Mouse (Mus musculus): Measurements from ENCODE around the gene Lsm14b. TPM values are rescaled to one million over a fixed set of nuclear protein-coding genes. Genes with fewer than 3 reads are reported as not detected.

Lsm14b gene
- polyA plus RNA-seq, 1 experiment from 2014 or later: 2.0 TPM

DNA sequence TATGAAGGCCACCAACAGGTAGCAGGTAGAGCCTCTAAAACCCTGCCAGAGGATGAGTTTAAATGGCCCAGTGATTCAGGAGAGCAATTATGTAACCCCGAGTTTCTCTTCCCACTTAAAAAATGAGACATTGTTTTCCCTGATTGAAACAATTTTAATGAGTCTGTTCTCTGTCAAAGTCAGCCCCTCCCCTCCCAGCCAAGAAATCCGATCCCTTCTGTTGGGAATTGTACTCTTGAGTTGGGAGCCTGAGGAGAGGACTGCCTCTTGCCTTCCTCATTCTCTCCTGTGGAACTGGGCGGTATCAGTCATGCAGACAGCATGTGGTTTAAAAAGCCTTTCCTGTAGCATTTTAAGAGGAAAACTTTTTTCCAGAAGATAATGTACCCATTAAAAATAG, 59.8 kb downstream of the Lsm14b start:
- H3K4me1 ChIP-seq (ENCODE audit: control insufficient read depth, insufficient read depth, low read length): no peaks in the 10 kb centered on the region; the same call in 1 of the 2 replicates
- ATAC-seq (ENCODE audit: insufficient read depth, low FRiP score): no peak
- H3K9ac ChIP-seq (ENCODE audit: low read length): no peak overlapping the region
- H3K27ac ChIP-seq (ENCODE audit: low read length): no peak overlapping the region
- WGBS: 27% methylated on average over 3 of the region's 3 CpGs
- no peaks in the 10 kb centered on the region for H3K36me3 ChIP-seq (ENCODE audit: control insufficient read depth, insufficient read depth, low read length)
- H3K27me3 ChIP-seq (ENCODE audit: control insufficient read depth, insufficient read depth, low read length): no peaks in the 10 kb centered on the region
- no peak overlapping the region for H3K4me2 ChIP-seq (ENCODE audit: low read depth, low read length)
- no peak overlapping the region for H3K4me3 ChIP-seq (replicated peaks; ENCODE audit: low read length)
- H3K9me3 ChIP-seq (replicated peaks; ENCODE audit: control insufficient read depth, low read length): no peaks in the 10 kb centered on the region

Other genes with a start within 250 kb of the Lsm14b start
- 2.9 and 3.2 TPM in 2 replicates for gene Taf4, start 48.3 kb upstream of the Lsm14b start, polyA plus RNA-seq (2015; fragmentation: Nextera tagmentation; extraction: Ambion mirVana)
- gene Psma7, start 17.4 kb downstream of the Lsm14b start, polyA plus RNA-seq (2015; fragmentation: Nextera tagmentation; extraction: Ambion mirVana): 471 and 493 TPM in 2 replicates
- 4.2 and 4.3 TPM in 2 replicates for gene Ss18l1, start 17.5 kb downstream of the Lsm14b start, polyA plus RNA-seq (2015; fragmentation: Nextera tagmentation; extraction: Ambion mirVana)
- 27.0 and 27.9 TPM in 2 replicates for gene Mtg2, start 45.6 kb downstream of the Lsm14b start, polyA plus RNA-seq (2015; fragmentation: Nextera tagmentation; extraction: Ambion mirVana)
- not detected in 2 replicates for gene Hrh3, start 79.5 kb downstream of the Lsm14b start, polyA plus RNA-seq (2015; fragmentation: Nextera tagmentation; extraction: Ambion mirVana)
- gene Osbpl2, start 94.3 kb downstream of the Lsm14b start, polyA plus RNA-seq (2015; fragmentation: Nextera tagmentation; extraction: Ambion mirVana): 39.6 and 43.1 TPM in 2 replicates
- 154 and 171 TPM in 2 replicates for gene Adrm1, start 146.5 kb downstream of the Lsm14b start, polyA plus RNA-seq (2015; fragmentation: Nextera tagmentation; extraction: Ambion mirVana)
- 61.3 and 64.6 TPM in 2 replicates for gene Lama5, start 200.9 kb downstream of the Lsm14b start, polyA plus RNA-seq (2015; fragmentation: Nextera tagmentation; extraction: Ambion mirVana)
- gene Rps21, start 232.4 kb downstream of the Lsm14b start, polyA plus RNA-seq (2015; fragmentation: Nextera tagmentation; extraction: Ambion mirVana): 408 and 537 TPM in 2 replicates
- 4.3 and 4.6 TPM in 2 replicates for gene Cables2, start 248.5 kb downstream of the Lsm14b start, polyA plus RNA-seq (2015; fragmentation: Nextera tagmentation; extraction: Ambion mirVana)